Mouse (Mus musculus): Measurements from ENCODE around the gene Thop1.

DNA sequence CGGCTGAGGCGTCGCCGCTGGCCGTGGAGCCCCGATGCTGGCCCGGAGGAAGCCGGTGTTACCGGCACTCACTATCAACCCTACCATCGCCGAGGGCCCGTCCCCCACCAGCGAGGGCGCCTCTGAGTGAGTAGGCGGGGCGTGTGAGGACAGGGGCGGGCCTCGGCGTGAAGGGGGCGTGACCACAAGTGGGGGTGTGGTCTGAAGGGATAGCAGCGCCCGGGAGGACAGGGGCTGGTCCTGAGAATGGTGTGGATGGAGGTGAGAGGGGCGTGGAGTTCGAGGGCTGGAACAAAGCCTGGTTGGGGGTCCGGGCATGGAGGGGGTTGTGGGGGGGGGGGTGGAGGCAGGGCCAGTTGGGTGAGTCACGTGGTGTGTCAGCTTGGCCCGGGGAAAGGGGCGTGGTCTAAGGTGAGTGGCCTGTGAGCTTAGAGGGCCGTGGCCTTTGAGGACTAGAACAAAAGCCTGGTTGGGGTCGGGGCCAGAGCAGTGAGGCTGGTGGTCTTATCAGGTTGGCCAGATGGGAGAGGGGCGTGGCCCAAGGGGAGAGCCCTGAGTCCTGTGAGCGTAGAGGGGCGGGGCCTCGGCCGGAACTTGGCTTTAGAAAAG, 36.4 kb downstream of the Thop1 start:
- TF ChIP-seq CTCF (IDR thresholded peaks at IDR 0.05; ENCODE audit: low read depth) (peak; percentile 56), EP300 (IDR thresholded peaks at IDR 0.05; ENCODE audit: low read depth) (peak; percentile 30; the same call in 1 of the 2 replicates)
